Mouse (Mus musculus) liver, embryonic 14.5 days (tissue): ENCODE data around the gene Helt.

Experiments used
- CTCF ChIP-seq: IDR thresholded peaks from 2 replicates; pipeline ENCODE4 v1.5.1; 2016; ENCODE audit warnings: antibody characterized with exemption, low read depth, control low read depth
- EP300 ChIP-seq: IDR thresholded peaks from 2 replicates; pipeline ENCODE4 v1.6.1; 2016; ENCODE audit warnings: antibody characterized with exemption, low read depth

DNA sequence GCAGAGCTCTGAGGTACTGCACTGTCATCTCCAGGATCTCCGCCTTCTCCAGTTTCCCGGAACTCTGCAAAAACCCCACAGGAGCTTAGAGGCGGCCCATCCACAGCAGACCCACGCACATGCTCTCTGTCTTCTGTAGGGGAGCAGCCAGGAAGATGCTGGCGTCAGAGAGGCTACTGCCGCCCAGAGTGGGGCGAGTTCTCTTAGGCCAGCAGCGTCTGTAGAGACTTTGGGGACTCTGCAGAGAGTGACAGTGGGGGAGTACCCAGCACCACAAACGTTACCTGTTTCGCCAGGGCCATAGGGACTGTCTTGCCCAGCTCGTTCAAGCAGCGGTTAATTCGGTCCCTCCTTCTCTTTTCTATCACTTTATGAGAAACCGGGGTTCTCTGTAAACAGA, 1.3 kb downstream of the Helt start:
- TF ChIP-seq EP300 (no peak), CTCF (no peak)
